Mouse (Mus musculus): ENCODE measurements at regions not wholly inside any gene's neighbourhood (a gene's known extent, or its start where the extent isn't known, plus 50 kb on each side); places are given as distances from the start of the nearest gene placed in this dataset.

DNA sequence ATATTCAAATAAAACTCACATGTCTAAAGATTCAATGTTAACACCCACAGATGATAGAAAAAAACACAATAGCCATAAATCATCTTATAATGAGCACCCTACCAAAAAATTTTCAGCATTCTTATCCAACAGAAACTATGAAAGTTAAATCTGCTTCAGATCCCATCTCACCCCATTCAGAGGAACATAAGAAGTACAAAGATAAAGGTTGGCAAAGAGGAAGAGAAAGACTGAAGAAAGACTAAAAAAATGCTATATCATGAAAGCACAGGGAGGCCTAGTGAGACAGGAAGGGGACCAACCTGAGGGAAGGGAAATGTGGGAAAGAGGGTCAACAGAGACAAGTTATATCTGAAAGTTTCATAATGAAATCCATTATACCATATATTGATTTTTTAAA lies 297.7 kb downstream of the Gm379 start (continued):
- no peak for TF ChIP-seq MEF2A (IDR thresholded peaks at IDR 0.05; ENCODE audit: extremely low read depth, insufficient replicate concordance, low read depth, low read length, poor library complexity, severe bottlenecking)
- TF ChIP-seq POLR2A (IDR thresholded peaks at IDR 0.05; ENCODE audit: control insufficient read depth in 1 of 2, insufficient read depth in 1 of 2, low read depth in 1 of 2, low read length in 2 of 2, poor library complexity in 1 of 2), result no peak
- no peak for TF ChIP-seq SIN3A (IDR thresholded peaks at IDR 0.05; ENCODE audit: low read length)
- TF ChIP-seq HCFC1 (IDR thresholded peaks at IDR 0.05; ENCODE audit: low read depth, low read length), result no peak
- no peak for TF ChIP-seq NELFE (IDR thresholded peaks at IDR 0.05; ENCODE audit: low read depth, low read length)
- no peak for TF ChIP-seq MAX (IDR thresholded peaks at IDR 0.05; ENCODE audit: low read length)
- no peak for TF ChIP-seq TAL1 (IDR thresholded peaks at IDR 0.05; ENCODE audit: low read length)
- no peak for TF ChIP-seq MYB (IDR thresholded peaks at IDR 0.05; ENCODE audit: low read depth, low read length)

All from MEL (cell line).